Mouse (Mus musculus): Measurements from ENCODE around the gene Secisbp2. TPM values are rescaled to one million over a fixed set of nuclear protein-coding genes. Genes with fewer than 3 reads are reported as not detected.
"Not testable (repeated sequence)": the region's sequence is repeated elsewhere in the genome, so short reads cannot be mapped to it uniquely, and the experiment has no call there.

Gene Secisbp2
- polyA plus RNA-seq, 1 experiment = 23.4 TPM

DNA sequence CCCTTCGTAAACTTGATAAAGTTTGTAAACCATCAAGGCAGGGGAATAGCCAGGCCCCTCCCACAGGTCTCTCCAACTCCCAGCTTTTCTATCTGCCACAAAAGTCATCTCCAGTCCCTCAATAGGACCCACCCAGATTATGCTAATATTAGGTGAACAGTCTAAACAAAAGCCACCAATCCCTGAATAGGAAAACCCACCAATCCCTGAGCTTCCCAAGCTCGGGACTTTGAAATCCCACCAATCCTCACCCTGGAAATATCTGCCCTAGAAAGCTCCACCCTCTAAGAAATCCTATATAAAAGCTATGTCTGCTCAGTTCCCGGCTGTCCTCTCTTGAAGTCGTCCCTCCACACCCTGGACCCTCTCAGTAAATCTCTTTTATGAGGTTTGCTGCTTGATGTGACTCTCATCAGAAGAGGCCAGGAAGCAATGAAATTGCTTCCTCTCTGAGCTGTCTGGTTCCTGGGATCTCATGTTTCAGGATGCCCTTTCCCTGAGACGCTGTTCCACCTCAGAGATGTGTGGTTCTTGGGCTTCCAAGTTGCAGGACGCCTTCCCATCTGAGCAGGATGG, 23.1 kb upstream of the Secisbp2 start:
- Histone ChIP-seq H3K36me3 (ENCODE audit: control insufficient read depth, insufficient read depth, low read length) (no peaks in the 10 kb centered on the region), H3K27me3 (replicated peaks; ENCODE audit: control insufficient read depth, insufficient read depth, low read length) (no peaks in the 10 kb centered on the region), H3K4me3 (ENCODE audit: insufficient read depth, low read depth, low read length) (no peak overlapping the region), H3K27ac (ENCODE audit: insufficient read depth, low read depth, low read length) (no peak overlapping the region), H3K4me1 (ENCODE audit: control insufficient read depth, insufficient read depth, low read length) (no peaks in the 10 kb centered on the region)
- TF ChIP-seq CTCF (conservative IDR thresholded peaks at IDR 0.05; ENCODE audit: insufficient read depth, insufficient read length, low read depth, low read length) (no peak), POLR2A (IDR thresholded peaks at IDR 0.05; ENCODE audit: low read depth, low read length) (no peak)
- no peak for DNase-seq
- WGBS = 53% methylated on average over 6 of the region's 6 CpGs

- TF ChIP-seq POLR2A (IDR thresholded peaks at IDR 0.05; ENCODE audit: low read depth, low read length) (no peak), CTCF (conservative IDR thresholded peaks at IDR 0.05; ENCODE audit: insufficient read depth, insufficient read length, low read depth, low read length) (no peak)
- Histone ChIP-seq H3K27me3 (replicated peaks; ENCODE audit: control insufficient read depth, insufficient read depth, low read length) (no peaks in the 10 kb centered on the region), H3K36me3 (ENCODE audit: control insufficient read depth, insufficient read depth, low read length) (no peaks in the 10 kb centered on the region), H3K4me1 (ENCODE audit: control insufficient read depth, insufficient read depth, low read length) (no peaks in the 10 kb centered on the region), H3K27ac (ENCODE audit: insufficient read depth, low read depth, low read length) (no peak overlapping the region), H3K4me3 (ENCODE audit: insufficient read depth, low read depth, low read length) (no peak overlapping the region)
- 77% methylated on average over 15 of the region's 15 CpGs for WGBS
- no peak for DNase-seq
Measured at GRCm38 (mm10) chr13:51631354-51631992, 20.0 kb upstream of the Secisbp2 start.

- WGBS = 71% methylated on average over 5 of the region's 5 CpGs
Measured at GRCm38 (mm10) chr13:51632560-51633218, 18.8 kb upstream of the Secisbp2 start.

GRCm38 (mm10) chr13:51635384-51635783, 16.1 kb upstream of the Secisbp2 start:
- H3K27ac ChIP-seq (ENCODE audit: insufficient read depth, low read depth, low read length); H3K36me3 ChIP-seq (ENCODE audit: control insufficient read depth, insufficient read depth, low read length); H3K4me3 ChIP-seq (ENCODE audit: insufficient read depth, low read depth, low read length); H3K27me3 ChIP-seq (replicated peaks; ENCODE audit: control insufficient read depth, insufficient read depth, low read length); DNase-seq; H3K4me1 ChIP-seq (ENCODE audit: control insufficient read depth, insufficient read depth, low read length): not testable (repeated sequence)
- 32% methylated on average over 6 of the region's 9 CpGs for WGBS

More at GRCm38 (mm10) chr13:51632560-51633218, 18.8 kb upstream of the Secisbp2 start:
- Histone ChIP-seq H3K4me3 (ENCODE audit: insufficient read depth, low read depth, low read length) (no peak overlapping the region), H3K36me3 (ENCODE audit: control insufficient read depth, insufficient read depth, low read length) (no peaks in the 10 kb centered on the region), H3K27me3 (replicated peaks; ENCODE audit: control insufficient read depth, insufficient read depth, low read length) (no peaks in the 10 kb centered on the region), H3K4me1 (ENCODE audit: control insufficient read depth, insufficient read depth, low read length) (no peaks in the 10 kb centered on the region; the same call in 1 of the 2 replicates), H3K27ac (ENCODE audit: insufficient read depth, low read depth, low read length) (no peak overlapping the region)
- DNase-seq = no peak
- TF ChIP-seq POLR2A (IDR thresholded peaks at IDR 0.05; ENCODE audit: low read depth, low read length) (no peak), CTCF (conservative IDR thresholded peaks at IDR 0.05; ENCODE audit: insufficient read depth, insufficient read length, low read depth, low read length) (no peak)

GRCm38 (mm10) chr13:51638958-51639357, 12.5 kb upstream of the Secisbp2 start:
- H3K27ac ChIP-seq (ENCODE audit: insufficient read depth, low read depth, low read length) = no peak overlapping the region
- no peaks in the 10 kb centered on the region for H3K27me3 ChIP-seq (replicated peaks; ENCODE audit: control insufficient read depth, insufficient read depth, low read length)
- no peak for DNase-seq
- 69% methylated on average over 4 of the region's 4 CpGs for WGBS
- H3K4me3 ChIP-seq (ENCODE audit: insufficient read depth, low read depth, low read length) = no peak overlapping the region
- peaks cover 8% of the 10 kb centered on the region; the same call in 1 of the 2 replicates for H3K4me1 ChIP-seq (ENCODE audit: control insufficient read depth, insufficient read depth, low read length)
- no peak for TF ChIP-seq CTCF (conservative IDR thresholded peaks at IDR 0.05; ENCODE audit: insufficient read depth, insufficient read length, low read depth, low read length)
- no peak for TF ChIP-seq POLR2A (IDR thresholded peaks at IDR 0.05; ENCODE audit: low read depth, low read length)
- no peaks in the 10 kb centered on the region for H3K36me3 ChIP-seq (ENCODE audit: control insufficient read depth, insufficient read depth, low read length)

DNA sequence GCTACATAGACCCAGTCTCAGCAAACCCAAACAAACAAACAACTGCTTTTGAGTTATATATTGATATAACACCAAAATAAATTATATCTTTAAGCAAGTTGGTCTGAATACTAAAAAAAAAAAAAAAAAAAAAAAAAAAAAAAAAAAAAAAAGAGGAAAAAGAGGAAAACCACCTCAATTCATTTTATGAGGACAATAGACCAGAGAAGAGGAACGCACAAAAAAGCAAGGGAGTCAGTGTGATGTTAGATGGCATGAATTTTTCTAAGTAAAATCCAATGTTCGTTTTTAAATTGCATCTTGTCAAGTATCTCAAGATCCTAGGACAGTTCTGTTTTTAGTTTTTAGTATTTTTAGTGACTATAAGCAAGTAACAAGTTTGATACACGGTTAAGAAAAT, 10.1 kb upstream of the Secisbp2 start:
- WGBS = 85% methylated on average over 3 of the region's 3 CpGs
- DNase-seq = no peak
- TF ChIP-seq CTCF (conservative IDR thresholded peaks at IDR 0.05; ENCODE audit: insufficient read depth, insufficient read length, low read depth, low read length) (no peak), POLR2A (IDR thresholded peaks at IDR 0.05; ENCODE audit: low read depth, low read length) (no peak)
- Histone ChIP-seq H3K36me3 (ENCODE audit: control insufficient read depth, insufficient read depth, low read length) (no peaks in the 10 kb centered on the region), H3K27me3 (replicated peaks; ENCODE audit: control insufficient read depth, insufficient read depth, low read length) (no peaks in the 10 kb centered on the region), H3K27ac (ENCODE audit: insufficient read depth, low read depth, low read length) (no peak overlapping the region), H3K4me3 (ENCODE audit: insufficient read depth, low read depth, low read length) (no peak overlapping the region), H3K4me1 (ENCODE audit: control insufficient read depth, insufficient read depth, low read length) (peaks cover 8% of the 10 kb centered on the region; the same call in 1 of the 2 replicates)

- peaks cover 8% of the 10 kb centered on the region; the same call in 1 of the 2 replicates for H3K4me1 ChIP-seq (ENCODE audit: control insufficient read depth, insufficient read depth, low read length)
- DNase-seq = peak; percentile 84
- H3K27me3 ChIP-seq (replicated peaks; ENCODE audit: control insufficient read depth, insufficient read depth, low read length) = no peaks in the 10 kb centered on the region
- WGBS = 17% methylated on average over 11 of the region's 11 CpGs
- TF ChIP-seq CTCF (conservative IDR thresholded peaks at IDR 0.05; ENCODE audit: insufficient read depth, insufficient read length, low read depth, low read length) (no peak), POLR2A (IDR thresholded peaks at IDR 0.05; ENCODE audit: low read depth, low read length) (no peak)
- no peaks in the 10 kb centered on the region for H3K36me3 ChIP-seq (ENCODE audit: control insufficient read depth, insufficient read depth, low read length)
- peak overlapping the region; percentile 37 for H3K4me3 ChIP-seq (ENCODE audit: insufficient read depth, low read depth, low read length)
- H3K27ac ChIP-seq (ENCODE audit: insufficient read depth, low read depth, low read length) = peak overlapping the region; percentile 92
Measured at GRCm38 (mm10) chr13:51642171-51642778, 9.2 kb upstream of the Secisbp2 start.
